Mouse (Mus musculus) small intestine, adult 2 months (tissue): ENCODE measurements around the gene Hcls1.

ENCODE experiments used
- CTCF ChIP-seq: fragments of 200-500 bp; IDR thresholded peaks from 2 replicates; pipeline ENCODE4 v1.5.1; 2012; ENCODE audit warnings: low read depth, mild to moderate bottlenecking, control low read depth, inconsistent platforms, low read length, moderate library complexity, mixed read lengths; ENCODE audit not compliant: insufficient replicate concordance, insufficient read length; ENCODE audit errors: extremely low read depth
- POLR2A ChIP-seq: fragments of 200-500 bp; IDR thresholded peaks from 2 replicates; pipeline ENCODE4 v1.6.1; 2012; ENCODE audit warnings: low read depth, mild to moderate bottlenecking, control low read depth, inconsistent platforms, low read length, moderate library complexity

- TF ChIP-seq CTCF (no peak), POLR2A (no peak)
Observed at GRCm38 (mm10) chr16:36921067-36921613, 13.6 kb upstream of the Hcls1 start.
